Mouse (Mus musculus) kidney, embryonic 14.5 days (tissue): ENCODE measurements around the gene Smg5. TPM values are rescaled to one million over a fixed set of nuclear protein-coding genes. Genes with fewer than 3 reads are reported as not detected.
A peak's percentile ranks its signal among the peaks of the same experiment; 100 is the strongest.

Source experiments
- ATAC-seq: fragments of 200-750 bp; cut with Nextera tagmentation; 2 replicates; pipeline ENCODE4 v1.8.0; 2017; ENCODE audit warnings: moderate number of reproducible peaks, mild to moderate bottlenecking, moderate TSS enrichment, moderate library complexity; ENCODE audit not compliant: low FRiP score, low TSS enrichment
- H3K27ac ChIP-seq: fragments of 300-500 bp; sonication (generic); 2 replicates; pipeline ENCODE4 v1.5.1; 2014; ENCODE audit warnings: low read depth, mild to moderate bottlenecking, low read length, moderate library complexity, mixed read lengths
- H3K27me3 ChIP-seq: fragments of 300-500 bp; sonication (generic); 2 replicates; pipeline ENCODE4 v1.6.1; 2014; ENCODE audit warnings: mild to moderate bottlenecking, low read length; ENCODE audit not compliant: control insufficient read depth, insufficient read depth
- H3K36me3 ChIP-seq: fragments of 300-500 bp; sonication (generic); 2 replicates; pipeline ENCODE4 v1.6.1; 2014; ENCODE audit warnings: low read length, mixed read lengths; ENCODE audit not compliant: control insufficient read depth, insufficient read depth
- H3K4me1 ChIP-seq: fragments of 300-500 bp; sonication (generic); 2 replicates; pipeline ENCODE4 v1.6.1; 2014; ENCODE audit warnings: low read length, mixed read lengths; ENCODE audit not compliant: control insufficient read depth, insufficient read depth
- H3K4me2 ChIP-seq: fragments of 300-500 bp; sonication (generic); replicated peaks from 2 replicates; pipeline ENCODE4 v1.6.1; 2014; ENCODE audit warnings: low read depth, mild to moderate bottlenecking, low read length
- H3K4me3 ChIP-seq: fragments of 300-500 bp; sonication (generic); 2 replicates; pipeline ENCODE4 v1.5.1; 2014; ENCODE audit warnings: mild to moderate bottlenecking, low read length
- H3K9ac ChIP-seq: fragments of 300-500 bp; sonication (generic); 2 replicates; pipeline ENCODE4 v1.6.1; 2014; ENCODE audit warnings: low read depth, mild to moderate bottlenecking, low read length, moderate library complexity
- H3K9me3 ChIP-seq: fragments of 300-500 bp; sonication (generic); 2 replicates; pipeline ENCODE4 v1.6.1; 2016; ENCODE audit warnings: low read length; ENCODE audit not compliant: control insufficient read depth
- WGBS: fragments of 180-500 bp; shearing (Covaris S2); extraction: QIAGEN DNeasy Blood & Tissue Kit; methylation state at CpG from one replicate; pipeline ENCODE4 v1.1.7; 2014; 5-methylcytosine and 5-hydroxymethylcytosine counted together
- polyA plus RNA-seq: library from polyadenylated mRNA; unstranded; fragments of >200 nt; fragmentation: Nextera tagmentation; extraction: Ambion mirVana; gene quantifications from 2 replicates; pipeline ENCODE4 v1.2.1, GENCODE M21; 2014

Smg5 gene
- polyA plus RNA-seq, 1 experiment from 2014 or later: 47.4 TPM

GRCm38 (mm10) chr3:88403522-88404230, 67.6 kb downstream of the Smg5 start:
- Histone ChIP-seq H3K4me2 (no peak overlapping the region), H3K36me3 (peaks cover 13% of the 10 kb centered on the region; the same call in 1 of the 2 replicates), H3K4me3 (no peak overlapping the region), H3K27ac (no peak overlapping the region), H3K9me3 (no peaks in the 10 kb centered on the region), H3K27me3 (no peaks in the 10 kb centered on the region), H3K9ac (no peak overlapping the region), H3K4me1 (peaks cover 14% of the 10 kb centered on the region; the same call in 1 of the 2 replicates)
- no peak for ATAC-seq
- 86% methylated on average over 10 of the region's 10 CpGs for WGBS

GRCm38 (mm10) chr3:88407090-88407489, 71.0 kb downstream of the Smg5 start:
- H3K4me3 ChIP-seq: no peak overlapping the region
- peaks cover 18% of the 10 kb centered on the region; the same call in 1 of the 2 replicates for H3K4me1 ChIP-seq
- H3K9ac ChIP-seq: no peak overlapping the region
- no peaks in the 10 kb centered on the region for H3K27me3 ChIP-seq
- H3K4me2 ChIP-seq: no peak overlapping the region
- no peak overlapping the region for H3K27ac ChIP-seq
- ATAC-seq: 0 out of 2 replicates have a peak, but pooled peaks have one; percentile 8
- 1% methylated on average over 2 of the region's 2 CpGs for WGBS
- no peaks in the 10 kb centered on the region for H3K9me3 ChIP-seq
- H3K36me3 ChIP-seq: peaks cover 16% of the 10 kb centered on the region

- peaks cover 18% of the 10 kb centered on the region; the same call in 1 of the 2 replicates for H3K4me1 ChIP-seq
- ATAC-seq: no peak
- no peak overlapping the region for H3K9ac ChIP-seq
- 51% methylated on average over 7 of the region's 7 CpGs for WGBS
- H3K4me2 ChIP-seq: no peak overlapping the region
- no peaks in the 10 kb centered on the region for H3K9me3 ChIP-seq
- peaks cover 17% of the 10 kb centered on the region for H3K36me3 ChIP-seq
- no peaks in the 10 kb centered on the region for H3K27me3 ChIP-seq
- no peak overlapping the region for H3K27ac ChIP-seq
- no peak overlapping the region for H3K4me3 ChIP-seq
Observed at GRCm38 (mm10) chr3:88407529-88407928, 71.5 kb downstream of the Smg5 start.

- peak overlapping the region; percentile 56 for H3K4me3 ChIP-seq
- peak overlapping the region; percentile 82 for H3K9ac ChIP-seq
- no peaks in the 10 kb centered on the region for H3K27me3 ChIP-seq
- 53% methylated on average over 5 of the region's 5 CpGs for WGBS
- peak overlapping the region; percentile 53 for H3K4me2 ChIP-seq
- H3K9me3 ChIP-seq: no peaks in the 10 kb centered on the region
- H3K4me1 ChIP-seq: peaks cover 18% of the 10 kb centered on the region; the same call in 1 of the 2 replicates
- peaks cover 14% of the 10 kb centered on the region for H3K36me3 ChIP-seq
- ATAC-seq: no peak
- 0 out of 2 replicates have a peak overlapping the region, but pooled peaks have one; percentile 17 for H3K27ac ChIP-seq
Observed at GRCm38 (mm10) chr3:88408953-88409352, 72.9 kb downstream of the Smg5 start.

- H3K9ac ChIP-seq: peak within 1 kb of the TSS; percentile 82
- H3K36me3 ChIP-seq: peaks cover 22% of the 10 kb centered on the region
- peak within 1 kb of the TSS; percentile 86 for H3K27ac ChIP-seq
- H3K27me3 ChIP-seq: no peaks in the 10 kb centered on the region
- H3K4me3 ChIP-seq: peak within 1 kb of the TSS; percentile 56
- WGBS: under 1% methylated on average over 54 of the region's 54 CpGs
- peaks cover 18% of the 10 kb centered on the region; the same call in 1 of the 2 replicates for H3K4me1 ChIP-seq
- no peaks in the 10 kb centered on the region for H3K9me3 ChIP-seq
- H3K4me2 ChIP-seq: peak within 1 kb of the TSS; percentile 53
- ATAC-seq: peak; percentile 94
Observed at GRCm38 (mm10) chr3:88409741-88410644, 73.9 kb downstream of the Smg5 start, which contains the start of gene Pmf1. TSS of gene Pmf1 (minus strand) at chr3:88410331.

- H3K9me3 ChIP-seq: no peaks in the 10 kb centered on the region
- no peak for ATAC-seq
- H3K27ac ChIP-seq: peak overlapping the region; percentile 86
- peaks cover 18% of the 10 kb centered on the region; the same call in 1 of the 2 replicates for H3K4me1 ChIP-seq
- H3K27me3 ChIP-seq: no peaks in the 10 kb centered on the region
- H3K9ac ChIP-seq: peak overlapping the region; percentile 82; the same call in 1 of the 2 replicates
- H3K4me3 ChIP-seq: peak overlapping the region; percentile 56
- peaks cover 29% of the 10 kb centered on the region for H3K36me3 ChIP-seq
- WGBS: 20% methylated on average over 7 of the region's 7 CpGs
- H3K4me2 ChIP-seq: peak overlapping the region; percentile 53
Observed at GRCm38 (mm10) chr3:88410645-88411031, 74.6 kb downstream of the Smg5 start.

- H3K4me3 ChIP-seq: no peak overlapping the region
- no peaks in the 10 kb centered on the region for H3K27me3 ChIP-seq
- H3K27ac ChIP-seq: no peak overlapping the region
- H3K9me3 ChIP-seq: no peaks in the 10 kb centered on the region
- H3K4me2 ChIP-seq: no peak overlapping the region
- 91% methylated on average over 4 of the region's 4 CpGs for WGBS
- peaks cover 39% of the 10 kb centered on the region for H3K36me3 ChIP-seq
- no peak for ATAC-seq
- H3K4me1 ChIP-seq: peaks cover 13% of the 10 kb centered on the region; the same call in 1 of the 2 replicates
- H3K9ac ChIP-seq: no peak overlapping the region
Observed at GRCm38 (mm10) chr3:88411681-88412080, 75.6 kb downstream of the Smg5 start.
